Mouse (Mus musculus): ENCODE measurements around the gene Tpp1.

DNA sequence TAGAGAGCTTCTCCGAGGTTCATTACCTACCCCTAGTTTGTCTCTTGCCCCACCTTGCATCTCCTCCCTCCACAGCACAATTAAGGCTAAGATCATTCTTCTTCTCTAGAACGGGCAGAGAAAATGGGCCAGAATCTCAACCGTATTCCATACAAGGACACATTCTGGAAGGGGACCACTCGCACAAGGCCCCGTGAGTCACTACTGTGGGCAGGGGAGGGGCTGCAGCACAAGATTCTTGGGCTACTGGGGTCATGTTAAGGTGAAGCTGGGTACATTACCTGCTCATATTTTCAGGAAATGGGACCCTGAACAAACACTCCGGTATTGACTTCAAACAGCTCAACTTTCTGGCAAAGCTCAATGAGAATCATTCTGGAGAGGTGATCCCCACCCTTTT, 11.2 kb downstream of the Tpp1 start:
- TF ChIP-seq CTCF (IDR thresholded peaks at IDR 0.05; ENCODE audit: insufficient read depth, low read depth, low read length) = no peak
- TF ChIP-seq POLR2A (IDR thresholded peaks at IDR 0.05; ENCODE audit: insufficient read depth, low read depth, low read length) = no peak

Data from olfactory bulb, adult 2 months (tissue).